Mouse (Mus musculus) heart, embryonic 10.5 days (tissue): ENCODE results near the gene Hspbap1. TPM values are rescaled to one million over a fixed set of nuclear protein-coding genes. Genes with fewer than 3 reads are reported as not detected.

Experiments used
- DNase-seq: peaks from one replicate; pipeline ENCODE4 v3.0.0-alpha.2; 2017; ENCODE audit warnings: low spot score
- H3K27ac ChIP-seq: fragments of 300-500 bp; sonication (generic); 2 replicates; pipeline ENCODE4 v1.5.1; 2016; ENCODE audit warnings: mild to moderate bottlenecking
- H3K27me3 ChIP-seq: fragments of 300-500 bp; sonication (generic); 2 replicates; pipeline ENCODE4 v1.6.1; 2016; ENCODE audit warnings: mild to moderate bottlenecking; ENCODE audit not compliant: poor library complexity, insufficient read depth, severe bottlenecking
- H3K36me3 ChIP-seq: fragments of 300-500 bp; sonication (generic); 2 replicates; pipeline ENCODE4 v1.6.1; 2016; ENCODE audit warnings: mild to moderate bottlenecking, moderate library complexity
- H3K4me1 ChIP-seq: fragments of 300-500 bp; sonication (generic); 2 replicates; pipeline ENCODE4 v1.6.1; 2016; ENCODE audit warnings: mild to moderate bottlenecking
- H3K4me3 ChIP-seq: fragments of 300-500 bp; sonication (generic); 2 replicates; pipeline ENCODE4 v1.5.1; 2016; ENCODE audit warnings: mild to moderate bottlenecking, moderate library complexity
- H3K9me3 ChIP-seq: fragments of 300-500 bp; sonication (generic); 2 replicates; pipeline ENCODE4 v1.6.1; 2016; ENCODE audit warnings: mild to moderate bottlenecking, moderate library complexity
- WGBS: fragments of 180-500 bp; shearing (Covaris S2); methylation state at CpG from one replicate; pipeline ENCODE4 v1.1.7; 2016; 5-methylcytosine and 5-hydroxymethylcytosine counted together
- polyA plus RNA-seq: library from polyadenylated mRNA; unstranded; fragments of >200 nt; fragmentation: Nextera tagmentation; extraction: Ambion mirVana; gene quantifications from 2 replicates; pipeline ENCODE4 v1.2.1, GENCODE M21; 2016

Gene Hspbap1
- polyA plus RNA-seq, 1 experiment from 2014 or later, result 21.8 TPM

GRCm38 (mm10) chr16:35768785-35769642 is 1.2 kb upstream of the Hspbap1 start, which contains the start of gene Dirc2:
TSS of gene Dirc2 (minus strand) at chr16:35769356.
- Histone ChIP-seq H3K27ac (peak within 1 kb of the TSS; percentile 95), H3K27me3 (no peaks in the 10 kb centered on the region), H3K36me3 (no peaks in the 10 kb centered on the region), H3K4me3 (peak within 1 kb of the TSS; percentile 96), H3K9me3 (no peaks in the 10 kb centered on the region), H3K4me1 (peaks cover 31% of the 10 kb centered on the region)
- peak; percentile 87 for DNase-seq
- under 1% methylated on average over 77 of the region's 78 CpGs for WGBS

- Histone ChIP-seq H3K27me3 (no peaks in the 10 kb centered on the region), H3K36me3 (no peaks in the 10 kb centered on the region), H3K27ac (no peak overlapping the region), H3K4me3 (peak overlapping the region; percentile 96), H3K9me3 (no peaks in the 10 kb centered on the region), H3K4me1 (peaks cover 27% of the 10 kb centered on the region)
- WGBS, result 19% methylated on average over 8 of the region's 8 CpGs
- DNase-seq, result peak; percentile 69
Observed at GRCm38 (mm10) chr16:35771141-35771540, 966 bp downstream of the Hspbap1 start.

GRCm38 (mm10) chr16:35771606-35772005 is 1.4 kb downstream of the Hspbap1 start:
- Histone ChIP-seq H3K4me1 (peaks cover 32% of the 10 kb centered on the region), H3K36me3 (no peaks in the 10 kb centered on the region), H3K27me3 (no peaks in the 10 kb centered on the region), H3K9me3 (no peaks in the 10 kb centered on the region), H3K4me3 (no peak overlapping the region), H3K27ac (no peak overlapping the region)
- WGBS, result 82% methylated on average over 5 of the region's 5 CpGs
- peak; percentile 61 for DNase-seq

- Histone ChIP-seq H3K27me3 (no peaks in the 10 kb centered on the region), H3K9me3 (no peaks in the 10 kb centered on the region), H3K4me1 (peaks cover 35% of the 10 kb centered on the region), H3K36me3 (no peaks in the 10 kb centered on the region), H3K4me3 (no peak overlapping the region), H3K27ac (no peak overlapping the region)
- peak; percentile 58 for DNase-seq
- WGBS, result 85% methylated on average over 5 of the region's 5 CpGs
Observed at GRCm38 (mm10) chr16:35772598-35772997, 2.4 kb downstream of the Hspbap1 start.

GRCm38 (mm10) chr16:35775835-35776234 is 5.7 kb downstream of the Hspbap1 start:
- H3K9me3 ChIP-seq, result no peaks in the 10 kb centered on the region
- no peak overlapping the region for H3K27ac ChIP-seq
- DNase-seq, result no peak
- H3K4me1 ChIP-seq, result peaks cover 15% of the 10 kb centered on the region
- 87% methylated on average over 1 of the region's 1 CpGs for WGBS
- no peaks in the 10 kb centered on the region for H3K36me3 ChIP-seq
- no peaks in the 10 kb centered on the region for H3K27me3 ChIP-seq
- no peak overlapping the region for H3K4me3 ChIP-seq

- peaks cover 8% of the 10 kb centered on the region for H3K4me1 ChIP-seq
- H3K27ac ChIP-seq, result no peak overlapping the region
- peak; percentile 63 for DNase-seq
- no peaks in the 10 kb centered on the region for H3K27me3 ChIP-seq
- no peak overlapping the region for H3K4me3 ChIP-seq
- H3K36me3 ChIP-seq, result no peaks in the 10 kb centered on the region
- no peaks in the 10 kb centered on the region for H3K9me3 ChIP-seq
- WGBS, result 58% methylated on average over 7 of the region's 7 CpGs
Observed at GRCm38 (mm10) chr16:35776737-35777136, 6.6 kb downstream of the Hspbap1 start.

GRCm38 (mm10) chr16:35777768-35778167 is 7.6 kb downstream of the Hspbap1 start:
- WGBS, result over 99% methylated on average over 4 of the region's 4 CpGs
- Histone ChIP-seq H3K9me3 (no peaks in the 10 kb centered on the region), H3K4me1 (peaks cover 13% of the 10 kb centered on the region), H3K36me3 (no peaks in the 10 kb centered on the region), H3K4me3 (no peak overlapping the region), H3K27ac (no peak overlapping the region), H3K27me3 (no peaks in the 10 kb centered on the region)
- peak; percentile 53 for DNase-seq

GRCm38 (mm10) chr16:35779681-35780080 is 9.5 kb downstream of the Hspbap1 start:
- Histone ChIP-seq H3K27ac (no peak overlapping the region), H3K4me3 (no peak overlapping the region), H3K9me3 (no peaks in the 10 kb centered on the region), H3K27me3 (no peaks in the 10 kb centered on the region), H3K4me1 (peaks cover 29% of the 10 kb centered on the region), H3K36me3 (no peaks in the 10 kb centered on the region)
- DNase-seq, result no peak
- 84% methylated on average over 7 of the region's 7 CpGs for WGBS

- H3K9me3 ChIP-seq, result no peaks in the 10 kb centered on the region
- no peaks in the 10 kb centered on the region for H3K27me3 ChIP-seq
- no peak overlapping the region for H3K4me3 ChIP-seq
- 85% methylated on average over 9 of the region's 9 CpGs for WGBS
- DNase-seq, result peak; percentile 45
- no peaks in the 10 kb centered on the region for H3K36me3 ChIP-seq
- H3K27ac ChIP-seq, result no peak overlapping the region
- H3K4me1 ChIP-seq, result peaks cover 29% of the 10 kb centered on the region
Observed at GRCm38 (mm10) chr16:35781096-35781495, 10.9 kb downstream of the Hspbap1 start.

GRCm38 (mm10) chr16:35781651-35782050 is 11.5 kb downstream of the Hspbap1 start:
- 86% methylated on average over 5 of the region's 5 CpGs for WGBS

GRCm38 (mm10) chr16:35782451-35783206 is 12.5 kb downstream of the Hspbap1 start:
- Histone ChIP-seq H3K36me3 (peaks cover 6% of the 10 kb centered on the region; the same call in 1 of the 2 replicates), H3K9me3 (no peaks in the 10 kb centered on the region), H3K4me3 (no peak overlapping the region), H3K27me3 (no peaks in the 10 kb centered on the region), H3K27ac (no peak overlapping the region), H3K4me1 (peaks cover 22% of the 10 kb centered on the region)
- peak; percentile 68 for DNase-seq
- WGBS, result 70% methylated on average over 13 of the region's 13 CpGs

More at GRCm38 (mm10) chr16:35781651-35782050, 11.5 kb downstream of the Hspbap1 start:
- Histone ChIP-seq H3K4me3 (no peak overlapping the region), H3K4me1 (peaks cover 24% of the 10 kb centered on the region), H3K9me3 (no peaks in the 10 kb centered on the region), H3K27ac (no peak overlapping the region), H3K36me3 (no peaks in the 10 kb centered on the region), H3K27me3 (no peaks in the 10 kb centered on the region)
- peak; percentile 61 for DNase-seq

- WGBS, result 74% methylated on average over 3 of the region's 3 CpGs
- Histone ChIP-seq H3K36me3 (peaks cover 9% of the 10 kb centered on the region; the same call in 1 of the 2 replicates), H3K9me3 (no peaks in the 10 kb centered on the region), H3K27ac (no peak overlapping the region), H3K27me3 (no peaks in the 10 kb centered on the region), H3K4me3 (no peak overlapping the region), H3K4me1 (peaks cover 25% of the 10 kb centered on the region)
- peak; percentile 6 for DNase-seq
Observed at GRCm38 (mm10) chr16:35783207-35783573, 13.0 kb downstream of the Hspbap1 start.
